Mouse (Mus musculus) heart, embryonic 11.5 days (tissue): ENCODE data around the gene Chst11. TPM values are rescaled to one million over a fixed set of nuclear protein-coding genes. Genes with fewer than 3 reads are reported as not detected.

Experiments
- ATAC-seq: fragments of 200-750 bp; cut with Nextera tagmentation; replicated peaks from 2 replicates; pipeline ENCODE4 v1.8.0; 2017; ENCODE audit warnings: moderate library complexity; ENCODE audit not compliant: insufficient number of reproducible peaks, low FRiP score, low TSS enrichment
- H3K27ac ChIP-seq: fragments of 300-500 bp; sonication (generic); 2 replicates; pipeline ENCODE4 v1.5.1; 2014; ENCODE audit warnings: mild to moderate bottlenecking, low read depth, low read length
- H3K27me3 ChIP-seq: fragments of 300-500 bp; sonication (generic); 2 replicates; pipeline ENCODE4 v1.6.1; 2014; ENCODE audit warnings: mild to moderate bottlenecking, low read length, mixed read lengths; ENCODE audit not compliant: control insufficient read depth, insufficient read depth
- H3K36me3 ChIP-seq: fragments of 300-500 bp; sonication (generic); 2 replicates; pipeline ENCODE4 v1.6.1; 2014; ENCODE audit warnings: mild to moderate bottlenecking, low read length, moderate library complexity, mixed read lengths; ENCODE audit not compliant: control insufficient read depth, insufficient read depth
- H3K4me1 ChIP-seq: fragments of 300-500 bp; sonication (generic); 2 replicates; pipeline ENCODE4 v1.6.1; 2014; ENCODE audit warnings: low read length; ENCODE audit not compliant: control insufficient read depth, insufficient read depth
- H3K4me2 ChIP-seq: fragments of 300-500 bp; sonication (generic); 2 replicates; pipeline ENCODE4 v1.6.1; 2014; ENCODE audit warnings: mild to moderate bottlenecking, moderate library complexity
- H3K4me3 ChIP-seq: fragments of 300-500 bp; sonication (generic); 2 replicates; pipeline ENCODE4 v1.5.1; 2014; ENCODE audit warnings: low read depth, low read length
- H3K9ac ChIP-seq: fragments of 300-500 bp; sonication (generic); 2 replicates; pipeline ENCODE4 v1.6.1; 2014; ENCODE audit warnings: mild to moderate bottlenecking, low read depth, low read length, moderate library complexity
- H3K9me3 ChIP-seq: fragments of 300-500 bp; sonication (generic); replicated peaks from 2 replicates; pipeline ENCODE4 v1.6.1; 2016; ENCODE audit warnings: low read length; ENCODE audit not compliant: control insufficient read depth
- WGBS: fragments of 180-500 bp; shearing (Covaris S2); extraction: QIAGEN DNeasy Blood & Tissue Kit; methylation state at CpG from one replicate; pipeline ENCODE4 v1.1.7; 2014; ENCODE audit not compliant: insufficient replicate concordance; 5-methylcytosine and 5-hydroxymethylcytosine counted together
- polyA plus RNA-seq: library from polyadenylated mRNA; unstranded; fragments of >200 nt; fragmentation: Nextera tagmentation; extraction: Ambion mirVana; gene quantifications from 2 replicates; pipeline ENCODE4 v1.2.1, GENCODE M21; 2014

Chst11 gene
- polyA plus RNA-seq, 1 experiment from 2014 or later: 3.1 TPM

GRCm38 (mm10) chr10:83079755-83080154 lies 94.5 kb downstream of the Chst11 start:
- Histone ChIP-seq H3K4me1 (peaks cover 50% of the 10 kb centered on the region), H3K36me3 (no peaks in the 10 kb centered on the region), H3K27ac (peak overlapping the region; percentile 77), H3K9me3 (no peaks in the 10 kb centered on the region), H3K4me3 (no peak overlapping the region), H3K27me3 (0 out of 2 replicates have a peak, but pooled peaks cover 3% of the 10 kb centered on the region), H3K9ac (no peak overlapping the region), H3K4me2 (peak overlapping the region; percentile 27)
- 39% methylated on average over 13 of the region's 13 CpGs for WGBS
- no peak for ATAC-seq

GRCm38 (mm10) chr10:83080275-83080741 lies 95.0 kb downstream of the Chst11 start:
- WGBS: 32% methylated on average over 12 of the region's 12 CpGs
- ATAC-seq: peak; percentile 52; the same call in 1 of the 2 replicates
- Histone ChIP-seq H3K4me2 (peak overlapping the region; percentile 27), H3K9ac (peak overlapping the region; percentile 39; the same call in 1 of the 2 replicates), H3K27me3 (no peaks in the 10 kb centered on the region), H3K4me3 (no peak overlapping the region), H3K27ac (peak overlapping the region; percentile 77), H3K36me3 (no peaks in the 10 kb centered on the region), H3K4me1 (peaks cover 50% of the 10 kb centered on the region), H3K9me3 (no peaks in the 10 kb centered on the region)

- peaks cover 50% of the 10 kb centered on the region for H3K4me1 ChIP-seq
- H3K27ac ChIP-seq: no peak overlapping the region; the same call in 1 of the 2 replicates
- H3K9ac ChIP-seq: no peak overlapping the region
- 56% methylated on average over 10 of the region's 10 CpGs for WGBS
- no peaks in the 10 kb centered on the region for H3K27me3 ChIP-seq
- no peak overlapping the region for H3K4me2 ChIP-seq
- ATAC-seq: no peak
- no peaks in the 10 kb centered on the region for H3K36me3 ChIP-seq
- no peak overlapping the region for H3K4me3 ChIP-seq
- H3K9me3 ChIP-seq: no peaks in the 10 kb centered on the region
Observed at GRCm38 (mm10) chr10:83080930-83081329, 95.6 kb downstream of the Chst11 start.

- Histone ChIP-seq H3K4me2 (peak overlapping the region; percentile 31; the same call in 1 of the 2 replicates), H3K27me3 (no peaks in the 10 kb centered on the region), H3K4me3 (no peak overlapping the region), H3K27ac (peak overlapping the region; percentile 46; the same call in 1 of the 2 replicates), H3K4me1 (peaks cover 44% of the 10 kb centered on the region), H3K9me3 (no peaks in the 10 kb centered on the region), H3K9ac (peak overlapping the region; percentile 28; the same call in 1 of the 2 replicates), H3K36me3 (no peaks in the 10 kb centered on the region)
- 40% methylated on average over 9 of the region's 9 CpGs for WGBS
- ATAC-seq: no peak
Observed at GRCm38 (mm10) chr10:83083946-83084345, 98.6 kb downstream of the Chst11 start.

GRCm38 (mm10) chr10:83088318-83088717 lies 103.0 kb downstream of the Chst11 start:
- 73% methylated on average over 7 of the region's 7 CpGs for WGBS
- H3K4me3 ChIP-seq: no peak overlapping the region
- ATAC-seq: no peak
- no peak overlapping the region for H3K9ac ChIP-seq
- H3K36me3 ChIP-seq: no peaks in the 10 kb centered on the region
- H3K4me1 ChIP-seq: peaks cover 23% of the 10 kb centered on the region
- no peaks in the 10 kb centered on the region for H3K9me3 ChIP-seq
- H3K27me3 ChIP-seq: 0 out of 2 replicates have a peak, but pooled peaks cover 2% of the 10 kb centered on the region
- no peak overlapping the region for H3K4me2 ChIP-seq
- no peak overlapping the region for H3K27ac ChIP-seq

GRCm38 (mm10) chr10:83088826-83089225 lies 103.5 kb downstream of the Chst11 start:
- 0 out of 2 replicates have a peak, but pooled peaks cover 2% of the 10 kb centered on the region for H3K27me3 ChIP-seq
- no peak for ATAC-seq
- H3K4me3 ChIP-seq: no peak overlapping the region
- no peak overlapping the region for H3K27ac ChIP-seq
- no peaks in the 10 kb centered on the region for H3K36me3 ChIP-seq
- no peaks in the 10 kb centered on the region for H3K9me3 ChIP-seq
- H3K4me1 ChIP-seq: peaks cover 18% of the 10 kb centered on the region
- 74% methylated on average over 2 of the region's 2 CpGs for WGBS
- H3K9ac ChIP-seq: no peak overlapping the region
- no peak overlapping the region for H3K4me2 ChIP-seq

- Histone ChIP-seq H3K4me1 (peaks cover 12% of the 10 kb centered on the region), H3K36me3 (no peaks in the 10 kb centered on the region)
Observed at GRCm38 (mm10) chr10:83090185-83090584, 104.9 kb downstream of the Chst11 start.

GRCm38 (mm10) chr10:83093705-83094104 lies 108.4 kb downstream of the Chst11 start:
- no peak overlapping the region for H3K9ac ChIP-seq
- WGBS: 78% methylated on average over 6 of the region's 6 CpGs
- no peak overlapping the region for H3K27ac ChIP-seq
- no peaks in the 10 kb centered on the region for H3K9me3 ChIP-seq
- H3K4me2 ChIP-seq: no peak overlapping the region
- peaks cover 10% of the 10 kb centered on the region for H3K4me1 ChIP-seq
- H3K27me3 ChIP-seq: 0 out of 2 replicates have a peak, but pooled peaks cover 2% of the 10 kb centered on the region
- ATAC-seq: no peak
- H3K4me3 ChIP-seq: no peak overlapping the region
- no peaks in the 10 kb centered on the region for H3K36me3 ChIP-seq

More at GRCm38 (mm10) chr10:83090185-83090584, 104.9 kb downstream of the Chst11 start:
- no peaks in the 10 kb centered on the region for H3K9me3 ChIP-seq
- 89% methylated on average over 8 of the region's 8 CpGs for WGBS
- no peak overlapping the region for H3K4me2 ChIP-seq
- no peak for ATAC-seq
- no peak overlapping the region for H3K27ac ChIP-seq
- no peak overlapping the region for H3K4me3 ChIP-seq
- H3K27me3 ChIP-seq: 0 out of 2 replicates have a peak, but pooled peaks cover 2% of the 10 kb centered on the region
- H3K9ac ChIP-seq: no peak overlapping the region

- Histone ChIP-seq H3K9ac (no peak overlapping the region), H3K9me3 (no peaks in the 10 kb centered on the region), H3K4me2 (no peak overlapping the region), H3K4me3 (no peak overlapping the region), H3K36me3 (no peaks in the 10 kb centered on the region), H3K4me1 (peaks cover 7% of the 10 kb centered on the region), H3K27me3 (0 out of 2 replicates have a peak, but pooled peaks cover 2% of the 10 kb centered on the region), H3K27ac (no peak overlapping the region)
- WGBS: 70% methylated on average over 10 of the region's 10 CpGs
- ATAC-seq: no peak
Observed at GRCm38 (mm10) chr10:83094248-83094647, 109.0 kb downstream of the Chst11 start.
